Mouse (Mus musculus) midbrain, postnatal 0 days (tissue): ENCODE data around the gene Cdh4. TPM values are rescaled to one million over a fixed set of nuclear protein-coding genes. Genes with fewer than 3 reads are reported as not detected.

Source experiments
- ATAC-seq: fragments of 200-750 bp; cut with Nextera tagmentation; 2 replicates; pipeline ENCODE4 v1.8.0; 2017; ENCODE audit warnings: moderate number of reproducible peaks, mild to moderate bottlenecking, moderate TSS enrichment, moderate library complexity; ENCODE audit not compliant: low FRiP score
- DNase-seq: peaks from one replicate; pipeline ENCODE4 v3.0.0-alpha.2; 2015; ENCODE audit warnings: low spot score
- H3K27ac ChIP-seq: fragments of 300-500 bp; sonication (generic); 2 replicates; pipeline ENCODE4 v1.5.1; 2014; ENCODE audit warnings: low read depth, mild to moderate bottlenecking, low read length, mixed read lengths
- H3K27me3 ChIP-seq: fragments of 300-500 bp; sonication (generic); 2 replicates; pipeline ENCODE4 v1.6.1; 2014; ENCODE audit warnings: low read length, control low read depth, mixed read lengths; ENCODE audit not compliant: insufficient read depth
- H3K36me3 ChIP-seq: fragments of 300-500 bp; sonication (generic); 2 replicates; pipeline ENCODE4 v1.6.1; 2014; ENCODE audit warnings: low read length, control low read depth, mixed read lengths; ENCODE audit not compliant: insufficient read depth
- H3K4me1 ChIP-seq: fragments of 300-500 bp; sonication (generic); 2 replicates; pipeline ENCODE4 v1.6.1; 2014; ENCODE audit warnings: mild to moderate bottlenecking, control low read depth, antibody characterized with exemption, low read length, mixed read lengths; ENCODE audit not compliant: insufficient read depth
- H3K4me2 ChIP-seq: fragments of 300-500 bp; sonication (generic); 2 replicates; pipeline ENCODE4 v1.6.1; 2014; ENCODE audit warnings: low read depth, mild to moderate bottlenecking, low read length, mixed read lengths; ENCODE audit not compliant: poor library complexity, severe bottlenecking
- H3K4me3 ChIP-seq: fragments of 300-500 bp; sonication (generic); 2 replicates; pipeline ENCODE4 v1.5.1; 2014; ENCODE audit warnings: low read depth, mild to moderate bottlenecking, low read length, moderate library complexity
- H3K9ac ChIP-seq: fragments of 300-500 bp; sonication (generic); replicated peaks from 2 replicates; pipeline ENCODE4 v1.6.1; 2014; ENCODE audit warnings: mild to moderate bottlenecking, low read length, moderate library complexity, mixed read lengths; ENCODE audit not compliant: poor library complexity, severe bottlenecking
- H3K9me3 ChIP-seq: fragments of 300-500 bp; sonication (generic); 2 replicates; pipeline ENCODE4 v1.6.1; 2016; ENCODE audit warnings: low read length, control low read depth
- CTCF ChIP-seq: IDR thresholded peaks from 2 replicates; pipeline ENCODE4 v1.5.1; 2016; ENCODE audit warnings: antibody characterized with exemption, mild to moderate bottlenecking
- WGBS: fragments of 180-500 bp; shearing (Covaris S2); extraction: QIAGEN DNeasy Blood & Tissue Kit; methylation state at CpG from one replicate; pipeline ENCODE4 v1.1.7; 2014; 5-methylcytosine and 5-hydroxymethylcytosine counted together
- polyA plus RNA-seq: library from polyadenylated mRNA; unstranded; fragments of >200 nt; fragmentation: Nextera tagmentation; extraction: Ambion mirVana; gene quantifications from 2 replicates; pipeline ENCODE4 v1.2.1, GENCODE M21; 2015
- total RNA-seq: library from RNA; depleted of rRNA; stranded (reverse); fragments of >200 nt; gene quantifications from 2 replicates; pipeline ENCODE4 v1.2.3, GENCODE M21; 2014

Gene Cdh4
- total and polyA plus RNA-seq, 2 experiments from 2014 or later = 64.9 to 86.6 TPM

- H3K27ac ChIP-seq = no peak overlapping the region
- TF ChIP-seq CTCF = no peak
- WGBS = 90% methylated on average over 9 of the region's 9 CpGs
- no peaks in the 10 kb centered on the region for H3K27me3 ChIP-seq
- no peak overlapping the region for H3K4me2 ChIP-seq
- no peaks in the 10 kb centered on the region for H3K4me1 ChIP-seq
- H3K9ac ChIP-seq = no peak overlapping the region
- H3K9me3 ChIP-seq = no peaks in the 10 kb centered on the region
- H3K36me3 ChIP-seq = no peaks in the 10 kb centered on the region
- no peak overlapping the region for H3K4me3 ChIP-seq
- ATAC-seq (no peak), DNase-seq (no peak)
Observed at GRCm38 (mm10) chr2:179414704-179415103, 27.5 kb upstream of the Cdh4 start.

DNA sequence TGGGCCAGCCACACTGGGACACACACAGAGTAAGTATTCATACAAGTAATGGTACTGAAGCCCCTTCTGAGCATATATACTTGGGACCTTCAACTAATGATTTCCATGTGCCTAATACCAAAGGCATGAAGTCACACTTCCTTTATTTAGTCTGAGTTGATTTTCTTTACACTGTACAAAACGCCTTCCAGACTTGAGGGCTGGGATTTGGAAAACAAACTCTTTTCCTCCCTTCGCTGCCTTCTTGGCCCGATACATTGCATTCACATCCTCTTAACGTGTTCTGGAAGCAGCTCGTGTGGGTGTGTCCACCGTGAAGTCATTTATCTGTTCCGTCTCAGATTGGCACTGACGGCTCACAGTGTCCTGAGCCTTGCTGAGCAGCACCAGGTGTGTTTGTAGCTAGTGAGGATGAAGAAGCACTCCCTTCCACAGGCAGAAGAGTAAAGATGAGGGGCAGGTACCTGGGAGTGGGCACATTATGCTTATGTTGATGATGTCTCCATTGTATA lies 26.3 kb upstream of the Cdh4 start:
- TF ChIP-seq CTCF = no peak
- DNase-seq = no peak
- ATAC-seq = no peak
- Histone ChIP-seq H3K4me3 (no peak overlapping the region), H3K4me2 (no peak overlapping the region), H3K9ac (no peak overlapping the region), H3K9me3 (no peaks in the 10 kb centered on the region), H3K27me3 (no peaks in the 10 kb centered on the region; the same call in 1 of the 2 replicates), H3K36me3 (no peaks in the 10 kb centered on the region), H3K27ac (no peak overlapping the region), H3K4me1 (no peaks in the 10 kb centered on the region)
- 79% methylated on average over 8 of the region's 8 CpGs for WGBS

DNA sequence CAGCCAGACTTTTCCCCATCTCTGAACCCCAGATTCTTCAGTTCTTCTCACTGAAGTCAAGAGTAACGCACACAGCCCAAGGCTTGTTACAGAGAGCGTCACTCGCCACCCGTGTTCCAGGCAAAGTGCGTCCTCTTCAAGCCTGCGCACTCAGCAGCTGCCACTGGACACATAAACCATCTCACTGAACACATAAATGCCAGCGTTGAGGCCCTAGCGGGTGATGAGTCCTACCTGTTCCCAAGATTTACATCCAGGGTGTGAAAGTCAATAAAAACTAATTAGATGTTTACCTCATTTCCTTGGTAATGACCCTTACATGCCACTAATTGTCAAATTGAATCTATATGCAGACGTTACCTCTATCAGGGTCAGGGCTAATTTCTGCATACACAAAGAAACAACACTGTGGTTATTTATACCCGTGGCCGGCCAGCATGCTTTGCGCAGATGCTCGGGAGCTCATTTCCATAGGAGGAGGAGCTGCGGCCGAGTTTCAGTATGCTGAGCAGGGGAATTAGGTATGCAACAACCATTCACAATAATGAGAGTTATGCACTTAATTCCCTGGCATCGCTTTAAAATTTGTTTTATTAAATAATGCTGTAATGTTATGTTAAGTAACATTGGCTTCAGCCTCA lies 25.5 kb upstream of the Cdh4 start:
- DNase-seq (peak; percentile 28), ATAC-seq (no peak)
- Histone ChIP-seq H3K9me3 (no peaks in the 10 kb centered on the region), H3K4me1 (no peaks in the 10 kb centered on the region), H3K27me3 (no peaks in the 10 kb centered on the region; the same call in 1 of the 2 replicates), H3K4me2 (no peak overlapping the region), H3K9ac (no peak overlapping the region), H3K36me3 (no peaks in the 10 kb centered on the region), H3K27ac (no peak overlapping the region), H3K4me3 (no peak overlapping the region)
- TF ChIP-seq CTCF = no peak
- 79% methylated on average over 16 of the region's 16 CpGs for WGBS

DNA sequence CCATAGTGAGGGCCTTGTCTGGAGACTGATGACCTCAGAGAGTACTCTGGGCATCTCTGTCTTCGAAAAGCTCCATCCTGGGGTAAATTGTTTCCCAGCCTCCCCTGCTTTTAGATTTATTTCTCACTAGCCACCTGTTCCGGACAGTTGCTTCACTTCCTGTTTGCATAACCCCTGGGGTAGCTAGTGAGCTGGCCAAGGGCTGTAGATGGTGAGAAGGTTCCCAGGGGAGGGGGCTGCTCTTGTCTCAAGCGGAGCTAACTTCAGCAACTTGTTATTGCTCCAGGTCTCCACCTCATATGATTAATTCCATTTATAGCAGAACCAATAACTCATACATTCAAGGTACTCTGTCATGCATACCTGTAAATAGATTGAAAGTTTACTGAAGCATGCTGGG lies 16.6 kb upstream of the Cdh4 start:
- Histone ChIP-seq H3K9me3 (no peaks in the 10 kb centered on the region), H3K9ac (no peak overlapping the region), H3K27me3 (no peaks in the 10 kb centered on the region; the same call in 1 of the 2 replicates), H3K4me3 (no peak overlapping the region), H3K36me3 (no peaks in the 10 kb centered on the region), H3K4me1 (no peaks in the 10 kb centered on the region; the same call in 1 of the 2 replicates), H3K27ac (no peak overlapping the region), H3K4me2 (no peak overlapping the region)
- DNase-seq (no peak), ATAC-seq (no peak)
- 84% methylated on average over 3 of the region's 3 CpGs for WGBS
- no peak for TF ChIP-seq CTCF

GRCm38 (mm10) chr2:179428889-179429288 lies 13.3 kb upstream of the Cdh4 start:
- Histone ChIP-seq H3K4me2 (no peak overlapping the region), H3K27me3 (no peaks in the 10 kb centered on the region), H3K9me3 (no peaks in the 10 kb centered on the region), H3K4me1 (no peaks in the 10 kb centered on the region; the same call in 1 of the 2 replicates), H3K27ac (no peak overlapping the region), H3K4me3 (no peak overlapping the region), H3K36me3 (no peaks in the 10 kb centered on the region), H3K9ac (no peak overlapping the region)
- TF ChIP-seq CTCF = no peak
- 64% methylated on average over 3 of the region's 3 CpGs for WGBS
- no peak for ATAC-seq
- no peak for DNase-seq

DNA sequence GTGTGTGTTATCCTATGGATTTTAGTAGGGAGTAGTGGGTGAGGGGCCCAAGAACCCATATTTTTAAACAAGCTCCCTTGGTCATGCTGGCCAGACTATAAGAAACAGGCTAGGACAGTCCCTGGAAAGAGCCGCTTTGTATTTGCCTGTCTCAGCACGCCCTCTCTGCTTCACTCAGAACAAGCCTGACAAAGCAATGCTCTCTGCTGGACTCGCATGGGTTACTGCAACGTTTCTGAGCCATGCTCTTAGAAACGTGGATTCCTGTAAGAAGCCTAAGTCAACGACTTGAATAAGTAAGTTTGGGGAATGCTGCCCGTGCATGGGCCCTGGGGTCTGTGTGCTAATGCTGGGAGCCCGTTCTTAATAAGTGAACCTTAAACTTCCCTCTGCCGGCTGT lies 2.1 kb upstream of the Cdh4 start:
- DNase-seq (peak; percentile 77), ATAC-seq (no peak)
- peak; percentile 80 for TF ChIP-seq CTCF
- Histone ChIP-seq H3K27me3 (peaks cover 9% of the 10 kb centered on the region), H3K4me2 (no peak overlapping the region), H3K9ac (no peak overlapping the region), H3K4me1 (peaks cover 8% of the 10 kb centered on the region; the same call in 1 of the 2 replicates), H3K4me3 (no peak overlapping the region), H3K36me3 (no peaks in the 10 kb centered on the region), H3K9me3 (no peaks in the 10 kb centered on the region), H3K27ac (no peak overlapping the region)
- WGBS = 17% methylated on average over 9 of the region's 9 CpGs
